In genomic region chr16:57317882-57318636, GRCm38 (mm10) we compare ENCODE assay signal across 14 mouse cellular contexts. TPM values are rescaled to one million over a fixed set of nuclear protein-coding genes. Genes with fewer than 3 reads are reported as not detected.
A peak's percentile ranks its signal among the peaks of the same experiment; 100 is the strongest.
DNase-seq lines count a peak whose midpoint lies in the region; ATAC-seq and TF ChIP-seq lines count a peak whose summit lies in the region.
"Had no signal": no experiment of that assay in that cellular context is flagged by ENCODE, and none has a peak within 500 bp of the region (broad histone marks: within the 10 kb centered on the region; RNA-seq: fewer than 3 reads in every experiment).

No protein-coding gene starts in this region.

- H3K9me3 ChIP-seq in kidney, embryonic 15.5 days (replicated peaks): 0 out of 2 replicates have a peak, but pooled peaks cover 4% of the 10 kb centered on the region
- H3K9me3 ChIP-seq: forebrain, embryonic 12.5 days; liver, embryonic 13.5 days; midbrain, embryonic 10.5 days; neural tube, embryonic 12.5 days had no signal

- no peaks in the 10 kb centered on the region for H3K36me3 ChIP-seq in kidney, embryonic 15.5 days
- H3K36me3 ChIP-seq in small intestine, adult 2 months (ENCODE audit: control insufficient read depth, insufficient read depth, low read length): no peaks in the 10 kb centered on the region
- H3K36me3 ChIP-seq: forebrain, embryonic 12.5 days; liver, embryonic 13.5 days; midbrain, embryonic 10.5 days; neural tube, embryonic 12.5 days had no signal

- 40% methylated on average over 13 of the region's 13 CpGs for WGBS in kidney, embryonic 15.5 days
- 67% methylated on average over 13 of the region's 13 CpGs for WGBS in small intestine, adult 2 months

- TF ChIP-seq POLR2A in small intestine, adult 2 months (IDR thresholded peaks at IDR 0.05; ENCODE audit: low read depth, low read length): no peak

- peaks cover 19% of the 10 kb centered on the region for H3K4me1 ChIP-seq in kidney, embryonic 15.5 days
- H3K4me1 ChIP-seq in small intestine, adult 2 months (ENCODE audit: control insufficient read depth, insufficient read depth, insufficient read length, low read length): no peaks in the 10 kb centered on the region
- H3K4me1 ChIP-seq: liver, embryonic 13.5 days; midbrain, embryonic 10.5 days; neural tube, embryonic 12.5 days had no signal

- H3K9ac ChIP-seq in kidney, embryonic 15.5 days: no peak overlapping the region
- H3K9ac ChIP-seq: forebrain, embryonic 12.5 days; liver, embryonic 13.5 days; neural tube, embryonic 12.5 days had no signal

- no peak overlapping the region for H3K4me3 ChIP-seq in layer of hippocampus, adult 2 months
- no peak overlapping the region for H3K4me3 ChIP-seq in kidney, embryonic 15.5 days (replicated peaks)
- H3K4me3 ChIP-seq in small intestine, adult 2 months (ENCODE audit: low read depth, low read length): no peak overlapping the region
- H3K4me3 ChIP-seq: forebrain, embryonic 12.5 days; liver, embryonic 13.5 days; midbrain, embryonic 10.5 days; neural tube, embryonic 12.5 days had no signal

- no peak for DNase-seq in layer of hippocampus, adult 2 months (ENCODE audit: low spot score in 2 of 2)
- DNase-seq in layer of hippocampus, postnatal 36 days: no peak
- DNase-seq in induced T-regulatory cell, adult 2 months (ENCODE audit: low read depth): peak; percentile 17
- DNase-seq in spleen, postnatal 4 days (ENCODE audit: low spot score in 2 of 2): no peak
- DNase-seq: cerebellum, adult 11-12 months; liver, embryonic 13.5 days had no signal

- H3K27ac ChIP-seq in layer of hippocampus, adult 2 months: peak overlapping the region; percentile 28; the same call in 1 of the 2 replicates
- peak overlapping the region; percentile 77 for H3K27ac ChIP-seq in kidney, embryonic 15.5 days
- peak overlapping the region; percentile 12 for H3K27ac ChIP-seq in small intestine, adult 2 months (ENCODE audit: insufficient read depth, low read depth, low read length)
- H3K27ac ChIP-seq: forebrain, embryonic 12.5 days; liver, embryonic 13.5 days; midbrain, embryonic 10.5 days; neural tube, embryonic 12.5 days had no signal

- no peak overlapping the region for H3K4me2 ChIP-seq in kidney, embryonic 15.5 days
- H3K4me2 ChIP-seq: forebrain, embryonic 12.5 days; liver, embryonic 13.5 days; neural tube, embryonic 12.5 days had no signal

- TF ChIP-seq CTCF in layer of hippocampus, adult 2 months (conservative IDR thresholded peaks at IDR 0.05): no peak
- TF ChIP-seq CTCF in small intestine, adult 2 months (IDR thresholded peaks at IDR 0.05; ENCODE audit: extremely low read depth, insufficient read length, insufficient replicate concordance, low read depth, low read length): no peak

- 0 out of 2 replicates have a peak, but pooled peaks have one; percentile 45 for ATAC-seq in kidney, embryonic 15.5 days (replicated peaks; ENCODE audit: low FRiP score)
- ATAC-seq in frontal cortex, adult (ENCODE audit: low TSS enrichment): no peak; the same call in 1 of the 2 replicates

- H3K27me3 ChIP-seq in kidney, embryonic 15.5 days: no peaks in the 10 kb centered on the region
- H3K27me3 ChIP-seq in small intestine, adult 2 months (ENCODE audit: control insufficient read depth, insufficient read depth, low read length): no peaks in the 10 kb centered on the region
- H3K27me3 ChIP-seq: forebrain, embryonic 12.5 days; liver, embryonic 13.5 days; neural tube, embryonic 12.5 days had no signal

RNA-seq across cellular contexts. Expression of gene Tmem30c, which starts 25.4 kb away (rescaled TPM):
- total RNA-seq in layer of hippocampus, adult 2 months (2021): under 1 TPM; 0.23 to 0.44 TPM
- under 1 TPM; 0.32 to 0.40 TPM for total RNA-seq in layer of hippocampus, postnatal 36 days (2021)
- polyA plus RNA-seq in kidney, embryonic 15.5 days (2015; fragmentation: Nextera tagmentation; extraction: Ambion mirVana): 0.06 and 0.10 TPM in 2 replicates
- polyA plus RNA-seq in small intestine, adult 2 months (2012; rRNA removed): not detected in 2 replicates
- total RNA-seq: gastrocnemius, adult 8-10 months had no signal
- polyA plus RNA-seq: heart, embryonic 16.5 days; liver, embryonic 13.5 days had no signal

RNA-seq across cellular contexts. Expression of gene Filip1l, which starts 34.8 kb away (rescaled TPM):
- 1 to 10 TPM; 3.2 to 4.0 TPM for total RNA-seq in layer of hippocampus, adult 2 months (2021)
- total RNA-seq in layer of hippocampus, postnatal 36 days (2021): 1 to 10 TPM; 2.9 to 4.0 TPM
- 24.2 and 24.8 TPM in 2 replicates for polyA plus RNA-seq in kidney, embryonic 15.5 days (2015; fragmentation: Nextera tagmentation; extraction: Ambion mirVana)
- polyA plus RNA-seq in small intestine, adult 2 months (2012; rRNA removed): 2.2 and 3.2 TPM in 2 replicates

Comparison
In these comparisons a context has a peak if more than half of its experiments do, and no peak if none do; other contexts are left out.
1. H3K27ac ChIP-seq: peak in every context shown above with its lines; median percentile 77 in kidney, embryonic 15.5 days; 28 in layer of hippocampus, adult 2 months; 12 in small intestine, adult 2 months.